ENCODE assay signal across 29 mouse cellular contexts in the genomic region with DNA sequence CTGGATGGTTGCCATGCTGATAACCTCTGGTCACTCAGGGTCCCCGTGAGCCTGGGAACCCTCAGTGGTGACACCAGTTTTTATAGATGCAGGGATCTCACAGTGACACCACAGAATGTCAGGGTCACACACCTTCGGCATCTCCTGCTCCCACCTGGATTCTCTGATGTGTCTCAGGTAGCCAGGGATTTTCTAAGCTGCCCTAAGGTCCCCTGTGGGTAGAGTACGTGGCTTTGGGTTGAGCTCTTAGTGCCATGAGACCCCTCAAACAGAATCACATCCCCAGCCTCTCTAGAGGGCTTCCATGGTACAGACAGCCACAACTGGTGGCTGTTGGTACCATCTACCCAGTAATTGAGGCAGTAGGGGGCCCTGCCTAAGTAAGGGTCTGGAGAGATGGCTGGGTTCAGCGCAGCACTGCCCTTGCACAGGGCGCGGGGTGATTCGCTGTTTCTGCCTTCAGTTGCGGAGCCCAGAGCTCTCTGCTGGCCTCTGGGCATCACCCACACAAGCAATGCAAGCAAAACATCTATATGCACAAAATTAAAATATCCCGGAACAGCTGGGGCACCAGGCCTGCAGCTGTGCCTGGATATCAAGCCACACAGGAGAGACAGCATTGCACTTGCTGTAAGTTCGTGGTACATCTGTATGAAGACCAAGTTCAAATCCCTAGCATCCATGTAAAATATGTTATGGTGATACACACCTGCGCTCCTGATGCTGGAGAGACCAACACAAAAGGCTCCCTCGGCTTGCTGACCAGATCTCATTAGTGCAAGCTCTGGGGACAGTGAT. TPM values are rescaled to one million over a fixed set of nuclear protein-coding genes. Genes with fewer than 3 reads are reported as not detected.
DNase-seq lines count a peak whose midpoint lies in the region; ATAC-seq and TF ChIP-seq lines count a peak whose summit lies in the region.
"Had no signal": no experiment of that assay in that cellular context is flagged by ENCODE, and none has a peak within 500 bp of the region (broad histone marks: within the 10 kb centered on the region; RNA-seq: fewer than 3 reads in every experiment).

No protein-coding gene starts in this region.

- no peaks in the 10 kb centered on the region for H3K36me3 ChIP-seq in embryonic facial prominence, embryonic 13.5 days
- H3K36me3 ChIP-seq in embryonic facial prominence, embryonic 10.5 days (replicated peaks), result no peaks in the 10 kb centered on the region
- H3K36me3 ChIP-seq in hindbrain, embryonic 10.5 days, result 0 out of 2 replicates have a peak, but pooled peaks cover 5% of the 10 kb centered on the region
- 0 out of 2 replicates have a peak, but pooled peaks cover 3% of the 10 kb centered on the region for H3K36me3 ChIP-seq in hindbrain, embryonic 16.5 days (ENCODE audit: control insufficient read depth, insufficient read depth, low read length)
- no peaks in the 10 kb centered on the region for H3K36me3 ChIP-seq in midbrain, embryonic 12.5 days
- H3K36me3 ChIP-seq in midbrain, postnatal 0 days (ENCODE audit: insufficient read depth, low read length), result peaks cover 7% of the 10 kb centered on the region; the same call in 1 of the 2 replicates
- no peaks in the 10 kb centered on the region for H3K36me3 ChIP-seq in E14TG2a.4 (ENCODE audit: insufficient read depth, low read length)
- H3K36me3 ChIP-seq: embryonic facial prominence, embryonic 12.5 days; forebrain, embryonic 12.5 days; forebrain, embryonic 15.5 days; heart, embryonic 10.5 days; heart, embryonic 13.5 days; hindbrain, embryonic 15.5 days had no signal

- no peak overlapping the region for H3K27ac ChIP-seq in embryonic facial prominence, embryonic 13.5 days
- H3K27ac ChIP-seq in embryonic facial prominence, embryonic 10.5 days (replicated peaks), result no peak overlapping the region
- no peak overlapping the region for H3K27ac ChIP-seq in hindbrain, embryonic 10.5 days
- no peak overlapping the region for H3K27ac ChIP-seq in hindbrain, embryonic 16.5 days (ENCODE audit: low read depth, low read length)
- 0 out of 2 replicates have a peak overlapping the region, but pooled peaks have one; percentile 15 for H3K27ac ChIP-seq in midbrain, embryonic 12.5 days (replicated peaks)
- no peak overlapping the region for H3K27ac ChIP-seq in midbrain, postnatal 0 days (ENCODE audit: low read depth, low read length)
- H3K27ac ChIP-seq: embryonic facial prominence, embryonic 12.5 days; forebrain, embryonic 12.5 days; forebrain, embryonic 15.5 days; heart, embryonic 10.5 days; heart, embryonic 13.5 days; hindbrain, embryonic 15.5 days had no signal

- 84% methylated on average over 12 of the region's 12 CpGs for WGBS in embryonic facial prominence, embryonic 13.5 days
- 87% methylated on average over 12 of the region's 12 CpGs for WGBS in embryonic facial prominence, embryonic 10.5 days
- 90% methylated on average over 12 of the region's 12 CpGs for WGBS in hindbrain, embryonic 10.5 days
- WGBS in hindbrain, embryonic 16.5 days, result 81% methylated on average over 12 of the region's 12 CpGs
- 84% methylated on average over 12 of the region's 12 CpGs for WGBS in midbrain, embryonic 12.5 days
- WGBS in midbrain, postnatal 0 days, result 81% methylated on average over 12 of the region's 12 CpGs

- H3K9me3 ChIP-seq in embryonic facial prominence, embryonic 13.5 days, result no peaks in the 10 kb centered on the region
- H3K9me3 ChIP-seq in embryonic facial prominence, embryonic 10.5 days, result no peaks in the 10 kb centered on the region
- H3K9me3 ChIP-seq in hindbrain, embryonic 10.5 days, result no peaks in the 10 kb centered on the region
- no peaks in the 10 kb centered on the region for H3K9me3 ChIP-seq in hindbrain, embryonic 16.5 days (ENCODE audit: control insufficient read depth, low read length)
- H3K9me3 ChIP-seq in midbrain, embryonic 12.5 days, result no peaks in the 10 kb centered on the region
- no peaks in the 10 kb centered on the region for H3K9me3 ChIP-seq in midbrain, postnatal 0 days (ENCODE audit: low read length)
- no peaks in the 10 kb centered on the region for H3K9me3 ChIP-seq in E14TG2a.4 (ENCODE audit: low read length)
- H3K9me3 ChIP-seq: embryonic facial prominence, embryonic 12.5 days; forebrain, embryonic 12.5 days; forebrain, embryonic 15.5 days; heart, embryonic 10.5 days; heart, embryonic 13.5 days; hindbrain, embryonic 15.5 days had no signal

- H3K4me1 ChIP-seq in embryonic facial prominence, embryonic 13.5 days, result peaks cover 29% of the 10 kb centered on the region
- H3K4me1 ChIP-seq in embryonic facial prominence, embryonic 10.5 days, result peaks cover 42% of the 10 kb centered on the region
- H3K4me1 ChIP-seq in hindbrain, embryonic 10.5 days (replicated peaks), result peaks cover 58% of the 10 kb centered on the region
- H3K4me1 ChIP-seq in hindbrain, embryonic 16.5 days (ENCODE audit: control insufficient read depth, insufficient read depth, low read depth, low read length), result peaks cover 9% of the 10 kb centered on the region
- peaks cover 22% of the 10 kb centered on the region for H3K4me1 ChIP-seq in midbrain, embryonic 12.5 days
- H3K4me1 ChIP-seq in midbrain, postnatal 0 days (ENCODE audit: insufficient read depth, low read length), result peaks cover 4% of the 10 kb centered on the region; the same call in 1 of the 2 replicates
- peaks cover 81% of the 10 kb centered on the region for H3K4me1 ChIP-seq in E14TG2a.4 (replicated peaks; ENCODE audit: low read depth, low read length)

- no peak for TF ChIP-seq CTCF in midbrain, postnatal 0 days (IDR thresholded peaks at IDR 0.05)
- no peak for TF ChIP-seq CTCF in E14TG2a.4 (conservative IDR thresholded peaks at IDR 0.05; ENCODE audit: low read length)

- DNase-seq in embryonic facial prominence, embryonic 10.5 days (ENCODE audit: low spot score), result no peak
- no peak for DNase-seq in hindbrain, embryonic 10.5 days (ENCODE audit: low spot score)
- no peak for DNase-seq in midbrain, postnatal 0 days (ENCODE audit: low spot score)
- DNase-seq in lung, postnatal 10 days, result no peak
- DNase-seq: adrenal gland, adult 2 months; adrenal gland, postnatal 14 days; B cell, adult 2 months; cerebellum, adult 11 months; cerebellum, adult 2 months; cerebellum, postnatal 36 days; gastrocnemius, postnatal 14 days; heart, adult 18-20 months; heart, postnatal 14 days; heart, postnatal 4 days; kidney, adult 18-20 months had no signal

- H3K27me3 ChIP-seq in embryonic facial prominence, embryonic 13.5 days, result peaks cover 53% of the 10 kb centered on the region
- peaks cover 74% of the 10 kb centered on the region for H3K27me3 ChIP-seq in embryonic facial prominence, embryonic 10.5 days (replicated peaks; ENCODE audit: low read depth, poor library complexity, severe bottlenecking)
- H3K27me3 ChIP-seq in hindbrain, embryonic 10.5 days (ENCODE audit: insufficient read depth, poor library complexity, severe bottlenecking), result peaks cover 68% of the 10 kb centered on the region
- H3K27me3 ChIP-seq in hindbrain, embryonic 16.5 days (replicated peaks; ENCODE audit: control insufficient read depth, insufficient read depth, low read length), result peaks cover 13% of the 10 kb centered on the region; the same call in 1 of the 2 replicates
- peaks cover 42% of the 10 kb centered on the region for H3K27me3 ChIP-seq in midbrain, embryonic 12.5 days
- no peaks in the 10 kb centered on the region for H3K27me3 ChIP-seq in midbrain, postnatal 0 days (ENCODE audit: insufficient read depth, low read length)
- H3K27me3 ChIP-seq in E14TG2a.4 (ENCODE audit: insufficient read depth, low read length), result peaks cover 20% of the 10 kb centered on the region
- H3K27me3 ChIP-seq: CH12.LX had no signal

- no peak overlapping the region for H3K4me3 ChIP-seq in embryonic facial prominence, embryonic 13.5 days
- H3K4me3 ChIP-seq in embryonic facial prominence, embryonic 10.5 days, result no peak overlapping the region
- H3K4me3 ChIP-seq in hindbrain, embryonic 10.5 days, result peak overlapping the region; percentile 4; the same call in 1 of the 2 replicates
- no peak overlapping the region for H3K4me3 ChIP-seq in hindbrain, embryonic 16.5 days (ENCODE audit: low read length)
- no peak overlapping the region for H3K4me3 ChIP-seq in midbrain, embryonic 12.5 days
- H3K4me3 ChIP-seq in midbrain, postnatal 0 days (ENCODE audit: low read depth, low read length), result no peak overlapping the region
- peak overlapping the region; percentile 55 for H3K4me3 ChIP-seq in E14TG2a.4 (replicated peaks; ENCODE audit: low read length)
- H3K4me3 ChIP-seq: embryonic facial prominence, embryonic 12.5 days; erythroblast, embryonic 14.5 days; forebrain, embryonic 12.5 days; forebrain, embryonic 15.5 days; heart, embryonic 10.5 days; heart, embryonic 13.5 days; hindbrain, embryonic 15.5 days had no signal

- ATAC-seq in embryonic facial prominence, embryonic 13.5 days (ENCODE audit: insufficient number of reproducible peaks, insufficient read depth, low FRiP score, low TSS enrichment, low read depth), result no peak
- no peak for ATAC-seq in hindbrain, embryonic 16.5 days
- no peak for ATAC-seq in midbrain, embryonic 12.5 days (ENCODE audit: low FRiP score, low read depth)
- no peak for ATAC-seq in midbrain, postnatal 0 days (ENCODE audit: low FRiP score)
- ATAC-seq: forebrain, embryonic 15.5 days; inflammation-experienced regulatory T-cells, adult 6 months; intestine, embryonic 16.5 days had no signal

- H3K4me2 ChIP-seq in embryonic facial prominence, embryonic 13.5 days, result no peak overlapping the region
- H3K4me2 ChIP-seq in hindbrain, embryonic 16.5 days (ENCODE audit: low read length), result no peak overlapping the region
- no peak overlapping the region for H3K4me2 ChIP-seq in midbrain, embryonic 12.5 days (replicated peaks)
- no peak overlapping the region for H3K4me2 ChIP-seq in midbrain, postnatal 0 days (ENCODE audit: low read depth, low read length, poor library complexity, severe bottlenecking)
- H3K4me2 ChIP-seq: embryonic facial prominence, embryonic 12.5 days; forebrain, embryonic 12.5 days; forebrain, embryonic 15.5 days; heart, embryonic 13.5 days; hindbrain, embryonic 15.5 days had no signal

- H3K9ac ChIP-seq in embryonic facial prominence, embryonic 13.5 days, result peak overlapping the region; percentile 16; the same call in 1 of the 2 replicates
- no peak overlapping the region for H3K9ac ChIP-seq in hindbrain, embryonic 16.5 days (ENCODE audit: low read depth, low read length)
- H3K9ac ChIP-seq in midbrain, embryonic 12.5 days (replicated peaks), result no peak overlapping the region
- no peak overlapping the region for H3K9ac ChIP-seq in midbrain, postnatal 0 days (replicated peaks; ENCODE audit: low read length, poor library complexity, severe bottlenecking)
- H3K9ac ChIP-seq: embryonic facial prominence, embryonic 12.5 days; forebrain, embryonic 12.5 days; forebrain, embryonic 15.5 days; heart, embryonic 13.5 days; hindbrain, embryonic 15.5 days had no signal

RNA-seq across cellular contexts. Expression of gene Zfr2, which starts 3.7 kb away (rescaled TPM):
- 11.8 and 12.0 TPM in 2 replicates for polyA plus RNA-seq in embryonic facial prominence, embryonic 13.5 days (2015; fragmentation: Nextera tagmentation; extraction: Ambion mirVana)
- polyA plus RNA-seq in embryonic facial prominence, embryonic 10.5 days (2016; fragmentation: Nextera tagmentation; extraction: Ambion mirVana), result 3.5 and 4.6 TPM in 2 replicates
- 5.1 and 6.7 TPM in 2 replicates for polyA plus RNA-seq in hindbrain, embryonic 10.5 days (2016; fragmentation: Nextera tagmentation; extraction: Ambion mirVana)
- polyA plus RNA-seq in hindbrain, embryonic 16.5 days (2015; fragmentation: Nextera tagmentation; extraction: Ambion mirVana), result 23.8 and 28.7 TPM in 2 replicates
- 12.1 and 13.6 TPM in 2 replicates for polyA plus RNA-seq in midbrain, embryonic 12.5 days (2016; fragmentation: Nextera tagmentation; extraction: Ambion mirVana)
- total RNA-seq in midbrain, postnatal 0 days (2014; rRNA removed), result 61.3 and 70.2 TPM in 2 replicates
- polyA plus RNA-seq in midbrain, postnatal 0 days (2015; fragmentation: Nextera tagmentation; extraction: Ambion mirVana), result 24.9 and 25.3 TPM in 2 replicates
- polyA plus RNA-seq: erythroblast, embryonic 14.5 days had no signal

RNA-seq across cellular contexts. Expression of gene Atcay, which starts 6.0 kb away (rescaled TPM):
- polyA plus RNA-seq in embryonic facial prominence, embryonic 13.5 days (2015; fragmentation: Nextera tagmentation; extraction: Ambion mirVana), result 1.3 and 1.8 TPM in 2 replicates
- 2.5 and 3.6 TPM in 2 replicates for polyA plus RNA-seq in embryonic facial prominence, embryonic 10.5 days (2016; fragmentation: Nextera tagmentation; extraction: Ambion mirVana)
- 7.6 and 25.9 TPM in 2 replicates for polyA plus RNA-seq in hindbrain, embryonic 10.5 days (2016; fragmentation: Nextera tagmentation; extraction: Ambion mirVana)
- 85.0 and 85.6 TPM in 2 replicates for polyA plus RNA-seq in hindbrain, embryonic 16.5 days (2015; fragmentation: Nextera tagmentation; extraction: Ambion mirVana)
- 35.5 and 37.2 TPM in 2 replicates for polyA plus RNA-seq in midbrain, embryonic 12.5 days (2016; fragmentation: Nextera tagmentation; extraction: Ambion mirVana)
- total RNA-seq in midbrain, postnatal 0 days (2014; rRNA removed), result 195 and 200 TPM in 2 replicates
- polyA plus RNA-seq in midbrain, postnatal 0 days (2015; fragmentation: Nextera tagmentation; extraction: Ambion mirVana), result 91.4 and 94.1 TPM in 2 replicates
- total RNA-seq: heart, adult 18-20 months had no signal
- polyA plus RNA-seq: erythroblast, embryonic 14.5 days had no signal

RNA-seq across cellular contexts. Expression of gene Matk, which starts 16.1 kb away (rescaled TPM):
- polyA plus RNA-seq in embryonic facial prominence, embryonic 13.5 days (2015; fragmentation: Nextera tagmentation; extraction: Ambion mirVana), result 7.0 and 7.4 TPM in 2 replicates
- polyA plus RNA-seq in embryonic facial prominence, embryonic 10.5 days (2016; fragmentation: Nextera tagmentation; extraction: Ambion mirVana), result 3.6 and 3.7 TPM in 2 replicates
- polyA plus RNA-seq in hindbrain, embryonic 10.5 days (2016; fragmentation: Nextera tagmentation; extraction: Ambion mirVana), result 3.9 and 4.9 TPM in 2 replicates
- polyA plus RNA-seq in hindbrain, embryonic 16.5 days (2015; fragmentation: Nextera tagmentation; extraction: Ambion mirVana), result 60.4 and 72.8 TPM in 2 replicates
- 4.3 and 5.0 TPM in 2 replicates for polyA plus RNA-seq in midbrain, embryonic 12.5 days (2016; fragmentation: Nextera tagmentation; extraction: Ambion mirVana)
- total RNA-seq in midbrain, postnatal 0 days (2014; rRNA removed), result 110 and 114 TPM in 2 replicates
- polyA plus RNA-seq in midbrain, postnatal 0 days (2015; fragmentation: Nextera tagmentation; extraction: Ambion mirVana), result 96.9 and 108 TPM in 2 replicates

RNA-seq across cellular contexts. Expression of gene Mrpl54, which starts 30.1 kb away (rescaled TPM):
- 197 and 202 TPM in 2 replicates for polyA plus RNA-seq in embryonic facial prominence, embryonic 13.5 days (2015; fragmentation: Nextera tagmentation; extraction: Ambion mirVana)
- 223 and 237 TPM in 2 replicates for polyA plus RNA-seq in embryonic facial prominence, embryonic 10.5 days (2016; fragmentation: Nextera tagmentation; extraction: Ambion mirVana)
- polyA plus RNA-seq in hindbrain, embryonic 10.5 days (2016; fragmentation: Nextera tagmentation; extraction: Ambion mirVana), result 238 and 239 TPM in 2 replicates
- 126 and 137 TPM in 2 replicates for polyA plus RNA-seq in hindbrain, embryonic 16.5 days (2015; fragmentation: Nextera tagmentation; extraction: Ambion mirVana)
- 168 and 169 TPM in 2 replicates for polyA plus RNA-seq in midbrain, embryonic 12.5 days (2016; fragmentation: Nextera tagmentation; extraction: Ambion mirVana)
- total RNA-seq in midbrain, postnatal 0 days (2014; rRNA removed), result 145 and 164 TPM in 2 replicates
- 162 and 179 TPM in 2 replicates for polyA plus RNA-seq in midbrain, postnatal 0 days (2015; fragmentation: Nextera tagmentation; extraction: Ambion mirVana)

RNA-seq across cellular contexts. Expression of gene Apba3, which starts 30.1 kb away (rescaled TPM):
- 61.9 and 67.9 TPM in 2 replicates for polyA plus RNA-seq in embryonic facial prominence, embryonic 13.5 days (2015; fragmentation: Nextera tagmentation; extraction: Ambion mirVana)
- polyA plus RNA-seq in embryonic facial prominence, embryonic 10.5 days (2016; fragmentation: Nextera tagmentation; extraction: Ambion mirVana), result 57.2 and 57.5 TPM in 2 replicates
- 46.2 and 54.6 TPM in 2 replicates for polyA plus RNA-seq in hindbrain, embryonic 10.5 days (2016; fragmentation: Nextera tagmentation; extraction: Ambion mirVana)
- 39.2 and 41.8 TPM in 2 replicates for polyA plus RNA-seq in hindbrain, embryonic 16.5 days (2015; fragmentation: Nextera tagmentation; extraction: Ambion mirVana)
- 34.8 and 36.1 TPM in 2 replicates for polyA plus RNA-seq in midbrain, embryonic 12.5 days (2016; fragmentation: Nextera tagmentation; extraction: Ambion mirVana)
- 45.0 and 64.8 TPM in 2 replicates for total RNA-seq in midbrain, postnatal 0 days (2014; rRNA removed)
- 25.0 and 25.2 TPM in 2 replicates for polyA plus RNA-seq in midbrain, postnatal 0 days (2015; fragmentation: Nextera tagmentation; extraction: Ambion mirVana)

Comparison
In these comparisons a context has a peak if more than half of its experiments do, and no peak if none do; other contexts are left out.
1. H3K4me3 ChIP-seq: peak in hindbrain, embryonic 10.5 days (single experiment) and E14TG2a.4 (single experiment); none in embryonic facial prominence, embryonic 13.5 days (single experiment), embryonic facial prominence, embryonic 10.5 days (single experiment), hindbrain, embryonic 16.5 days (single experiment), midbrain, embryonic 12.5 days (single experiment) and midbrain, postnatal 0 days (single experiment).